Mouse (Mus musculus) megakaryocyte, embryonic 14.5 days (primary cell): ENCODE measurements around the gene Fcrl5. TPM values are rescaled to one million over a fixed set of nuclear protein-coding genes. Genes with fewer than 3 reads are reported as not detected.

Experiments
- H3K27me3 ChIP-seq: replicated peaks from 2 replicates; pipeline ENCODE3; 2012; ENCODE audit warnings: inconsistent platforms
- H3K36me3 ChIP-seq: replicated peaks from 2 replicates; pipeline ENCODE3; 2012; ENCODE audit warnings: low read length, inconsistent platforms, mixed read lengths
- H3K4me1 ChIP-seq: 2 replicates; pipeline ENCODE4 v1.6.1; 2012; ENCODE audit warnings: inconsistent platforms
- H3K4me3 ChIP-seq: replicated peaks from 2 replicates; pipeline ENCODE3; 2012; ENCODE audit warnings: moderate library complexity, mild to moderate bottlenecking, inconsistent platforms
- H3K9me3 ChIP-seq: 2 replicates; pipeline ENCODE4 v1.6.1; 2012; ENCODE audit warnings: inconsistent platforms
- FLI1 ChIP-seq: IDR thresholded peaks from 2 replicates; pipeline ENCODE4 v1.6.1; 2012; ENCODE audit warnings: low read length, inconsistent platforms, mixed read lengths
- GATA1 ChIP-seq: IDR thresholded peaks from 3 replicates; pipeline ENCODE4 v1.6.1; 2012; ENCODE audit warnings: mixed read lengths, low read length, inconsistent platforms, borderline replicate concordance
- polyA plus RNA-seq: library from polyadenylated mRNA; stranded (reverse); fragments of >175 nt; gene quantifications from 2 replicates; pipeline ENCODE4 v1.2.3, GENCODE M21; 2012; ENCODE audit warnings: low replicate concordance; ENCODE audit not compliant: insufficient read depth

Gene Fcrl5
- polyA plus RNA-seq, 1 experiment, result not detected

GRCm38 (mm10) chr3:87499072-87499471 lies 63.5 kb downstream of the Fcrl5 start:
- Histone ChIP-seq H3K27me3 (peaks cover 27% of the 10 kb centered on the region), H3K36me3 (no peaks in the 10 kb centered on the region), H3K9me3 (no peaks in the 10 kb centered on the region), H3K4me1 (peaks cover 19% of the 10 kb centered on the region), H3K4me3 (no peak overlapping the region)
- TF ChIP-seq FLI1 (no peak), GATA1 (no peak)

GRCm38 (mm10) chr3:87500088-87501055 lies 64.8 kb downstream of the Fcrl5 start:
- H3K36me3 ChIP-seq, result no peaks in the 10 kb centered on the region
- peaks cover 34% of the 10 kb centered on the region for H3K27me3 ChIP-seq
- peaks cover 22% of the 10 kb centered on the region for H3K4me1 ChIP-seq
- TF ChIP-seq FLI1 (no peak), GATA1 (no peak)
- H3K9me3 ChIP-seq, result no peaks in the 10 kb centered on the region
- peak overlapping the region; percentile 77 for H3K4me3 ChIP-seq

- no peak for TF ChIP-seq FLI1
- TF ChIP-seq GATA1, result no peak
- H3K27me3 ChIP-seq, result peaks cover 41% of the 10 kb centered on the region
- no peak overlapping the region for H3K4me3 ChIP-seq
- H3K4me1 ChIP-seq, result peaks cover 22% of the 10 kb centered on the region
- no peaks in the 10 kb centered on the region for H3K36me3 ChIP-seq
- H3K9me3 ChIP-seq, result no peaks in the 10 kb centered on the region
Measured at GRCm38 (mm10) chr3:87501151-87501550, 65.6 kb downstream of the Fcrl5 start.

- Histone ChIP-seq H3K4me3 (no peak overlapping the region), H3K9me3 (no peaks in the 10 kb centered on the region), H3K27me3 (peaks cover 48% of the 10 kb centered on the region), H3K36me3 (no peaks in the 10 kb centered on the region), H3K4me1 (peaks cover 22% of the 10 kb centered on the region)
- TF ChIP-seq GATA1 (no peak), FLI1 (no peak)
Measured at GRCm38 (mm10) chr3:87502771-87503170, 67.2 kb downstream of the Fcrl5 start.

- Histone ChIP-seq H3K4me3 (no peak overlapping the region), H3K27me3 (peaks cover 47% of the 10 kb centered on the region), H3K36me3 (no peaks in the 10 kb centered on the region)
Measured at GRCm38 (mm10) chr3:87504330-87504729, 68.8 kb downstream of the Fcrl5 start.

GRCm38 (mm10) chr3:87504749-87505425 lies 69.3 kb downstream of the Fcrl5 start:
- Histone ChIP-seq H3K9me3 (no peaks in the 10 kb centered on the region), H3K27me3 (peaks cover 48% of the 10 kb centered on the region), H3K4me3 (no peak overlapping the region), H3K36me3 (no peaks in the 10 kb centered on the region), H3K4me1 (peaks cover 36% of the 10 kb centered on the region)
- no peak for TF ChIP-seq FLI1
- TF ChIP-seq GATA1, result no peak

More at GRCm38 (mm10) chr3:87504330-87504729, 68.8 kb downstream of the Fcrl5 start:
- TF ChIP-seq FLI1 (no peak), GATA1 (no peak)
- H3K9me3 ChIP-seq, result no peaks in the 10 kb centered on the region
- peaks cover 32% of the 10 kb centered on the region for H3K4me1 ChIP-seq

- Histone ChIP-seq H3K27me3 (peaks cover 46% of the 10 kb centered on the region), H3K4me3 (no peak overlapping the region), H3K36me3 (no peaks in the 10 kb centered on the region), H3K4me1 (peaks cover 39% of the 10 kb centered on the region), H3K9me3 (no peaks in the 10 kb centered on the region)
- TF ChIP-seq GATA1 (no peak), FLI1 (no peak)
Measured at GRCm38 (mm10) chr3:87506456-87507416, 71.2 kb downstream of the Fcrl5 start.

- TF ChIP-seq GATA1, result no peak
- TF ChIP-seq FLI1, result no peak
- H3K4me1 ChIP-seq, result peaks cover 55% of the 10 kb centered on the region
- peak overlapping the region; percentile 68 for H3K4me3 ChIP-seq
- no peaks in the 10 kb centered on the region for H3K36me3 ChIP-seq
- peaks cover 38% of the 10 kb centered on the region for H3K27me3 ChIP-seq
- no peaks in the 10 kb centered on the region for H3K9me3 ChIP-seq
Measured at GRCm38 (mm10) chr3:87508205-87508901, 72.8 kb downstream of the Fcrl5 start.
